Mouse (Mus musculus) heart, postnatal 0 days (tissue): ENCODE measurements around the gene Ccdc42. TPM values are rescaled to one million over a fixed set of nuclear protein-coding genes. Genes with fewer than 3 reads are reported as not detected.

ENCODE experiments used
- ATAC-seq: fragments of 200-750 bp; cut with Nextera tagmentation; 2 replicates; pipeline ENCODE4 v1.8.0; 2017; ENCODE audit warnings: low read depth, moderate number of reproducible peaks, moderate library complexity; ENCODE audit not compliant: insufficient read depth
- DNase-seq: peaks from one replicate; pipeline ENCODE4 v3.0.0-alpha.2; 2016; ENCODE audit warnings: low spot score
- H3K27ac ChIP-seq: fragments of 300-500 bp; sonication (generic); 2 replicates; pipeline ENCODE4 v1.5.1; 2014; ENCODE audit warnings: low read depth, mild to moderate bottlenecking
- H3K27me3 ChIP-seq: fragments of 300-500 bp; sonication (generic); 2 replicates; pipeline ENCODE4 v1.6.1; 2014; ENCODE audit warnings: low read length, mixed read lengths; ENCODE audit not compliant: control insufficient read depth, insufficient read depth
- H3K36me3 ChIP-seq: fragments of 300-500 bp; sonication (generic); replicated peaks from 2 replicates; pipeline ENCODE4 v1.6.1; 2014; ENCODE audit warnings: low read length, mixed read lengths; ENCODE audit not compliant: control insufficient read depth, insufficient read depth
- H3K4me1 ChIP-seq: fragments of 300-500 bp; sonication (generic); 2 replicates; pipeline ENCODE4 v1.6.1; 2014; ENCODE audit warnings: antibody characterized with exemption; ENCODE audit not compliant: control insufficient read depth, insufficient read depth
- H3K4me2 ChIP-seq: fragments of 300-500 bp; sonication (generic); 2 replicates; pipeline ENCODE4 v1.6.1; 2014; ENCODE audit warnings: low read depth, mild to moderate bottlenecking, low read length, moderate library complexity
- H3K4me3 ChIP-seq: fragments of 300-500 bp; sonication (generic); 2 replicates; pipeline ENCODE4 v1.5.1; 2014; ENCODE audit warnings: low read depth, low read length
- H3K9ac ChIP-seq: fragments of 300-500 bp; sonication (generic); replicated peaks from 2 replicates; pipeline ENCODE4 v1.6.1; 2014; ENCODE audit warnings: low read depth, low read length, mixed read lengths
- H3K9me3 ChIP-seq: fragments of 300-500 bp; sonication (generic); replicated peaks from 2 replicates; pipeline ENCODE4 v1.6.1; 2016; ENCODE audit warnings: low read length; ENCODE audit not compliant: control insufficient read depth
- CTCF ChIP-seq: IDR thresholded peaks from 2 replicates; pipeline ENCODE4 v1.5.1; 2016; ENCODE audit warnings: antibody characterized with exemption, control low read depth, low read depth
- EP300 ChIP-seq: IDR thresholded peaks from 2 replicates; pipeline ENCODE4 v1.6.1; 2016; ENCODE audit warnings: antibody characterized with exemption, low read depth
- WGBS: fragments of 180-500 bp; shearing (Covaris S2); extraction: QIAGEN DNeasy Blood & Tissue Kit; methylation state at CpG from one replicate; pipeline ENCODE4 v1.1.7; 2014; 5-methylcytosine and 5-hydroxymethylcytosine counted together
- polyA plus RNA-seq: library from polyadenylated mRNA; unstranded; fragments of >200 nt; fragmentation: Nextera tagmentation; extraction: Ambion mirVana; gene quantifications from 2 replicates; pipeline ENCODE4 v1.2.1, GENCODE M21; 2015
- total RNA-seq: library from RNA; depleted of rRNA; stranded (reverse); fragments of >200 nt; gene quantifications from 2 replicates; pipeline ENCODE4 v1.2.3, GENCODE M21; 2014; ENCODE audit warnings: low replicate concordance

Ccdc42 gene
- total and polyA plus RNA-seq, 2 experiments from 2014 or later, result 0.55 to 1.4 TPM

DNA sequence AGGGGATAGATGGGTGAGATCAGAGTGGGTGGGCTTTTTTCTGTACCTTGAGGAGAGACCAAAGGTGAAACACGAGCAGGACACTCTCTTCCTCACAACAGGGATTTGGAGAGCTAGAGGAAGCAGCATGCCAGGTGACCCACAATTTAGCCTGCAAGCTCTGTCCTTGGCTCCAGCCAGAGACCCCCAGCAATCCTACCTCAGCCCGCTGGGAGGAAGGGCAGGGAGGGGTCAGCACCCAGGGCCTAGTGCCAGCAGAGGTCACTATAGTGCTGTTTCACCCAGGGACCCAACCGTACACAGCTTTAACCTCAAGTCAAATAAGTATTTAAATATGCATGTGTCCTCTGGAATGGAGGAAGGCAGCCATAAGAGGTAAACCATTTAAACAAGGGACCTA, 931 bp upstream of the Ccdc42 start:
- WGBS, result 22% methylated on average over 3 of the region's 3 CpGs
- Histone ChIP-seq H3K27me3 (no peaks in the 10 kb centered on the region), H3K27ac (no peak overlapping the region), H3K9ac (no peak overlapping the region), H3K4me1 (no peaks in the 10 kb centered on the region), H3K36me3 (no peaks in the 10 kb centered on the region), H3K4me3 (no peak overlapping the region), H3K9me3 (no peaks in the 10 kb centered on the region), H3K4me2 (no peak overlapping the region)
- ATAC-seq, result peak; percentile 70
- DNase-seq, result peak; percentile 42
- TF ChIP-seq CTCF, result peak; percentile 70
- no peak for TF ChIP-seq EP300

GRCm38 (mm10) chr11:68589055-68589809, 2.4 kb downstream of the Ccdc42 start:
- Histone ChIP-seq H3K27me3 (no peaks in the 10 kb centered on the region), H3K9me3 (no peaks in the 10 kb centered on the region), H3K4me2 (no peak overlapping the region), H3K27ac (no peak overlapping the region), H3K9ac (no peak overlapping the region), H3K36me3 (no peaks in the 10 kb centered on the region), H3K4me3 (no peak overlapping the region), H3K4me1 (peaks cover 8% of the 10 kb centered on the region)
- 60% methylated on average over 8 of the region's 8 CpGs for WGBS
- ATAC-seq (peak; percentile 75), DNase-seq (peak; percentile 85)
- TF ChIP-seq CTCF (peak; percentile 90), EP300 (no peak)

DNA sequence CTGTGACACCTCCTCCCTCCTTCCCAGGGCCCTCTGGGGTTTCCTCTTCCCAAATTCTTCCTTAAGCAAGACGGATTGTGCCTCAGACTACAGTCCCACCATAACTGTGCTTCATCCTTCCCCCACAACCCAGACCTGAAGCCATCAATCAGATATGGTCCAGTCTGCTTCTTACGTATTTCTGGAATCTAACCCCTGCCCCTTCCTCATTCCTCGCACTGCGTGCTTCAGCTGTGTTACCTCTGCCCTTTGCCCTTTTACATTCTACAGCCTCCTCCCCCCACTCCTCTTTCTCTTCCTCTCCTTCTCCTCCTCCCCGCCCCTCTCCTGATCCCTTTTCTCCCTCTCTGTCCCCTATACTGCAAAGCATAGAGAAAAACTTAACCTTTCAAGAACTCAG, 4.9 kb downstream of the Ccdc42 start:
- WGBS, result 67% methylated on average over 5 of the region's 5 CpGs

GRCm38 (mm10) chr11:68593247-68593646, 6.4 kb downstream of the Ccdc42 start:
- Histone ChIP-seq H3K9ac (no peak overlapping the region), H3K27me3 (no peaks in the 10 kb centered on the region), H3K9me3 (no peaks in the 10 kb centered on the region), H3K36me3 (no peaks in the 10 kb centered on the region), H3K4me1 (peaks cover 8% of the 10 kb centered on the region), H3K4me3 (no peak overlapping the region), H3K27ac (peak overlapping the region; percentile 8; the same call in 1 of the 2 replicates), H3K4me2 (no peak overlapping the region)
- 35% methylated on average over 3 of the region's 3 CpGs for WGBS
- TF ChIP-seq EP300 (no peak), CTCF (no peak)
- DNase-seq, result peak; percentile 10
- ATAC-seq, result peak; percentile 62; the same call in 1 of the 2 replicates

More for the DNA sequence above, 4.9 kb downstream of the Ccdc42 start:
- H3K36me3 ChIP-seq, result no peaks in the 10 kb centered on the region
- H3K9me3 ChIP-seq, result no peaks in the 10 kb centered on the region
- H3K27ac ChIP-seq, result no peak overlapping the region
- no peak overlapping the region for H3K4me2 ChIP-seq
- ATAC-seq (no peak), DNase-seq (no peak)
- H3K27me3 ChIP-seq, result no peaks in the 10 kb centered on the region
- H3K4me3 ChIP-seq, result no peak overlapping the region
- TF ChIP-seq CTCF, result no peak
- TF ChIP-seq EP300, result no peak
- no peak overlapping the region for H3K9ac ChIP-seq
- peaks cover 8% of the 10 kb centered on the region for H3K4me1 ChIP-seq

DNA sequence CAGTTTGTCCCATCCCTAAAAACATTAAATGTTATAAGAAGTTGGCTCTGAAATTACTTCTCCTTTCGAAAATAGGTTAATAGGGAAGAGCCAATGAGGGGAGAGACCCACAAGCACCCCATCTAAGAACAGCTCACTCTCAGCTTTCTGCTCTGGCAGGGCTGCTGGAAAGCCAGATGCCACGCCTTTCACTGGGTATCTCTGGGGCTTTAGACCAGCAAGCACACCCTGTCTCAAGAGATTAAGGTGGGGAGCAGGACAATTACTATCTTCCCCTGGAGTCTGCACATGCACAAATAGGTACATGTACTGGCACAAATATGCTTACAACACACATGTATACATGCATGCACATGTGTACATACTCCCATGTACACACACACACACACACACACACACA, 11.1 kb downstream of the Ccdc42 start:
- no peak for DNase-seq
- no peaks in the 10 kb centered on the region for H3K36me3 ChIP-seq
- no peak overlapping the region for H3K4me2 ChIP-seq
- no peak overlapping the region for H3K9ac ChIP-seq
- no peaks in the 10 kb centered on the region for H3K27me3 ChIP-seq
- H3K4me3 ChIP-seq, result no peak overlapping the region
- H3K9me3 ChIP-seq, result no peaks in the 10 kb centered on the region
- H3K27ac ChIP-seq, result no peak overlapping the region
- ATAC-seq, result no peak
- peaks cover 36% of the 10 kb centered on the region for H3K4me1 ChIP-seq
- 79% methylated on average over 2 of the region's 2 CpGs for WGBS
- TF ChIP-seq EP300 (no peak), CTCF (no peak)
